11 mouse cellular contexts compared by ENCODE assay signal in the genomic region with DNA sequence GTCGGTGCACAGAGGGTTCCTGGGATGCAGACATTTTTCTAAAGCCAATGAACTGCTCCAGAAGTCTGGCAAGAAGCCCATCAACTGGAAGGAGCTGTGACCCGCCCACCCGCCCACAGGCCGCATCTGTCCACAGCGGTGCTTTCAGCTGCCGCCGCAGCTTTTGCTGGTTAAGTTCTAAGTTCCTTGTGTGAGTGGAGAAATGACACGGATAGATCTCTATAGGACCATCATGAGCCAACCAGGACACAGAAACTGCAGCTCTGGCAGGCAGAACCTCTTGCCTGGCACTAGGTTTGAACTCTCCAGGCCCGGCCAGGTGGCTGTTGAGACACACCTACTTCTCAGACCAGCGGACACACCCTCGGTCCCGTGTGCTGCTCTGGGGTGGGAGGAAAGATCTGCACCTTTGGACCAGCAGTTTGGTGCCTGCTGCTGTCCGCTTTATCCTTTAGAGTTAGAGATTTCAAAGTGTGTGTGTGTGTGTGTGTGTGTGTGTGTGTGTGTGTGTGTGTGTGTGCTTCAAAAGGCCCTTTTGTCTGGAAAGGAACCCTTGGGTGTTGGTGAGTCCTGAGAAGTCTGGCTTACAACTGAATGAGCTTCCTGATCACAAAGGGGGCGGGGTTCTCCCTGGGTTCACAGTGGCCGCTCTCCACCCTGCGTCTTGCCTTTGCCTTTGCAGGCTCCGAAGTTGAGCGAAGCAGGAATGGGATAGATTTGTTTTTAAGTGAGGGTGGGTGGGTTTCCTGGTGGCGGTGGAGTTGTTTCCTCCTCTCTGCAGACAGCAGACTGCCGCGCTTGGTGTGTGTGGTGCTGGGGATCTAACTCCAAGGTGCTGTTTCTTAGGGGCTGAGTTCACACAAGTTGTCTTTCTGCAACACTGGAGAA. TPM values are rescaled to one million over a fixed set of nuclear protein-coding genes. Genes with fewer than 3 reads are reported as not detected.
DNase-seq lines count a peak whose midpoint lies in the region; ATAC-seq and TF ChIP-seq lines count a peak whose summit lies in the region.
"Had no signal": no experiment of that assay in that cellular context is flagged by ENCODE, and none has a peak within 500 bp of the region (broad histone marks: within the 10 kb centered on the region; RNA-seq: fewer than 3 reads in every experiment).

No protein-coding gene starts in this region.

- H3K4me1 ChIP-seq in heart, adult 2 months (ENCODE audit: control insufficient read depth, insufficient read depth, low read length): peaks cover 12% of the 10 kb centered on the region
- H3K4me1 ChIP-seq in kidney, embryonic 15.5 days: peaks cover 38% of the 10 kb centered on the region
- H3K4me1 ChIP-seq in midbrain, embryonic 16.5 days (ENCODE audit: control insufficient read depth, insufficient read depth, low read length): peaks cover 14% of the 10 kb centered on the region

- H3K27me3 ChIP-seq in heart, adult 2 months (ENCODE audit: control insufficient read depth, insufficient read depth, low read length): no peaks in the 10 kb centered on the region
- H3K27me3 ChIP-seq in kidney, embryonic 15.5 days: no peaks in the 10 kb centered on the region
- H3K27me3 ChIP-seq in midbrain, embryonic 16.5 days (ENCODE audit: control insufficient read depth, insufficient read depth, low read depth, low read length): no peaks in the 10 kb centered on the region
- H3K27me3 ChIP-seq: CH12.LX had no signal

- intact Hi-C loops in heart, adult 2 months (cut with DNase I): loop anchor here (2.0 kb wide), 1 partner anchor 40 kb away; no protein-coding TSS in a partner anchor

- H3K4me3 ChIP-seq in heart, adult 2 months: 0 out of 2 replicates have a peak overlapping the region, but pooled peaks have one; percentile 13
- no peak overlapping the region for H3K4me3 ChIP-seq in kidney, embryonic 15.5 days (replicated peaks)
- no peak overlapping the region for H3K4me3 ChIP-seq in midbrain, embryonic 16.5 days (ENCODE audit: low read depth, low read length)
- H3K4me3 ChIP-seq: megakaryocyte, embryonic 14.5 days had no signal

- no peaks in the 10 kb centered on the region for H3K9me3 ChIP-seq in kidney, embryonic 15.5 days (replicated peaks)
- H3K9me3 ChIP-seq in midbrain, embryonic 16.5 days (replicated peaks; ENCODE audit: control insufficient read depth, low read length, poor library complexity, severe bottlenecking): no peaks in the 10 kb centered on the region
- H3K9me3 ChIP-seq: megakaryocyte, embryonic 14.5 days had no signal

- H3K4me2 ChIP-seq in kidney, embryonic 15.5 days: peak overlapping the region; percentile 33
- H3K4me2 ChIP-seq in midbrain, embryonic 16.5 days (ENCODE audit: low read length): peak overlapping the region; percentile 16

- H3K27ac ChIP-seq in heart, adult 2 months: peak overlapping the region; percentile 82
- peak overlapping the region; percentile 78 for H3K27ac ChIP-seq in kidney, embryonic 15.5 days
- H3K27ac ChIP-seq in midbrain, embryonic 16.5 days (ENCODE audit: low read length): peak overlapping the region; percentile 78

- WGBS in heart, adult 2 months: 23% methylated on average over 21 of the region's 21 CpGs
- WGBS in kidney, embryonic 15.5 days: 57% methylated on average over 21 of the region's 21 CpGs
- 61% methylated on average over 21 of the region's 21 CpGs for WGBS in midbrain, embryonic 16.5 days

- peak overlapping the region; percentile 26 for H3K9ac ChIP-seq in heart, adult 2 months (ENCODE audit: low read depth, low read length)
- no peak overlapping the region for H3K9ac ChIP-seq in kidney, embryonic 15.5 days
- H3K9ac ChIP-seq in midbrain, embryonic 16.5 days (ENCODE audit: low read depth, low read length): no peak overlapping the region

- no peaks in the 10 kb centered on the region for H3K79me2 ChIP-seq in heart, adult 2 months (replicated peaks; ENCODE audit: control insufficient read depth, insufficient read depth, low read length)

- no peaks in the 10 kb centered on the region for H3K36me3 ChIP-seq in heart, adult 2 months (ENCODE audit: control insufficient read depth, insufficient read depth, low read length)
- H3K36me3 ChIP-seq in kidney, embryonic 15.5 days: peaks cover 27% of the 10 kb centered on the region
- H3K36me3 ChIP-seq in midbrain, embryonic 16.5 days (ENCODE audit: control insufficient read depth, insufficient read depth, low read length): no peaks in the 10 kb centered on the region

- TF ChIP-seq CTCF in heart, adult 2 months (IDR thresholded peaks at IDR 0.05): no peak

- no peak for TF ChIP-seq POLR2A in heart, adult 2 months (IDR thresholded peaks at IDR 0.05; ENCODE audit: insufficient read depth, low read depth, low read length)

- TF ChIP-seq EP300 in heart, adult 2 months (IDR thresholded peaks at IDR 0.05; ENCODE audit: insufficient read depth, low read depth, low read length): no peak

- DNase-seq in kidney, adult 18-20 months: peak; percentile 16
- DNase-seq in kidney, adult 11 months: no peak
- peak; percentile 54 to 58 for DNase-seq in heart, adult 2 months
- DNase-seq in urinary bladder, postnatal 14 days (ENCODE audit: low spot score): no peak
- no peak for DNase-seq in gastrocnemius, postnatal 25 days
- DNase-seq in cerebellum, adult 11 months: no peak

- no peak for ATAC-seq in kidney, embryonic 15.5 days (replicated peaks; ENCODE audit: low FRiP score)
- peak; percentile 56; the same call in 1 of the 2 replicates for ATAC-seq in midbrain, embryonic 16.5 days

RNA-seq across cellular contexts. Expression of gene Acacb, which starts 7.8 kb away (rescaled TPM):
- 100 to 1,000 TPM; 205 to 251 TPM for total RNA-seq in heart, adult 2 months (2021)
- 105 and 141 TPM in 2 replicates for polyA plus RNA-seq in heart, adult 2 months (2012; rRNA removed)
- 4.1 and 4.8 TPM in 2 replicates for polyA plus RNA-seq in kidney, embryonic 15.5 days (2015; fragmentation: Nextera tagmentation; extraction: Ambion mirVana)
- 5.1 and 5.2 TPM in 2 replicates for polyA plus RNA-seq in midbrain, embryonic 16.5 days (2015; fragmentation: Nextera tagmentation; extraction: Ambion mirVana)
- total RNA-seq in gastrocnemius, postnatal 25 days (2021): 100 to 1,000 TPM; 120 to 133 TPM

RNA-seq across cellular contexts. Expression of gene Ung, which starts 8.3 kb away (rescaled TPM):
- total RNA-seq in heart, adult 2 months (2021): 10 to 100 TPM; 27.1 to 32.1 TPM
- 24.4 and 28.3 TPM in 2 replicates for polyA plus RNA-seq in heart, adult 2 months (2012; rRNA removed)
- 61.4 and 63.5 TPM in 2 replicates for polyA plus RNA-seq in kidney, embryonic 15.5 days (2015; fragmentation: Nextera tagmentation; extraction: Ambion mirVana)
- polyA plus RNA-seq in midbrain, embryonic 16.5 days (2015; fragmentation: Nextera tagmentation; extraction: Ambion mirVana): 8.2 and 9.1 TPM in 2 replicates
- 10 to 100 TPM; 10.5 TPM for total RNA-seq in gastrocnemius, postnatal 25 days (2021)

RNA-seq across cellular contexts. Expression of gene Alkbh2, which starts 10.5 kb away (rescaled TPM):
- total RNA-seq in heart, adult 2 months (2021): 1 to 10 TPM; 1.6 to 2.0 TPM
- 3.0 and 3.1 TPM in 2 replicates for polyA plus RNA-seq in heart, adult 2 months (2012; rRNA removed)
- 10.7 and 11.8 TPM in 2 replicates for polyA plus RNA-seq in kidney, embryonic 15.5 days (2015; fragmentation: Nextera tagmentation; extraction: Ambion mirVana)
- 5.1 and 5.8 TPM in 2 replicates for polyA plus RNA-seq in midbrain, embryonic 16.5 days (2015; fragmentation: Nextera tagmentation; extraction: Ambion mirVana)
- 1 to 10 TPM; 1.2 to 1.4 TPM for total RNA-seq in gastrocnemius, postnatal 25 days (2021)

RNA-seq across cellular contexts. Expression of gene Svop, which starts 47.2 kb away (rescaled TPM):
- total RNA-seq in heart, adult 2 months (2021): not detected
- 0.08 and 0.12 TPM in 2 replicates for polyA plus RNA-seq in heart, adult 2 months (2012; rRNA removed)
- 0.46 and 0.91 TPM in 2 replicates for polyA plus RNA-seq in kidney, embryonic 15.5 days (2015; fragmentation: Nextera tagmentation; extraction: Ambion mirVana)
- polyA plus RNA-seq in midbrain, embryonic 16.5 days (2015; fragmentation: Nextera tagmentation; extraction: Ambion mirVana): 111 and 113 TPM in 2 replicates
- total RNA-seq in gastrocnemius, postnatal 25 days (2021): not detected
- total RNA-seq: common myeloid progenitor, adult 5-6 weeks had no signal

Comparison
In these comparisons a context has a peak if more than half of its experiments do, and no peak if none do; other contexts are left out.
1. DNase-seq: peak in kidney, adult 18-20 months (single experiment) and heart, adult 2 months (2 of 2); none in kidney, adult 11 months (single experiment), urinary bladder, postnatal 14 days (single experiment), gastrocnemius, postnatal 25 days (single experiment) and cerebellum, adult 11 months (single experiment).
2. RNA of gene Acacb, which starts 7.8 kb away (polyA plus RNA-seq): 105 to 141 TPM in heart, adult 2 months; 5.1 to 5.2 TPM in midbrain, embryonic 16.5 days and 4.1 to 4.8 TPM in kidney, embryonic 15.5 days; every median in the first group is over 10 times any median in the second.
3. Peak in every context shown above with its lines, with median percentiles within 50 percentile points of each other: H3K27ac ChIP-seq.